Mouse (Mus musculus): ENCODE results near the gene Sorl1. TPM values are rescaled to one million over a fixed set of nuclear protein-coding genes. Genes with fewer than 3 reads are reported as not detected.

Sorl1 gene
- polyA plus RNA-seq, 1 experiment from 2014 or later: 1.0 TPM

GRCm38 (mm10) chr9:42076256-42076849, 47.7 kb downstream of the Sorl1 start:
- no peaks in the 10 kb centered on the region; the same call in 1 of the 2 replicates for H3K9me3 ChIP-seq (replicated peaks; ENCODE audit: control insufficient read depth, low read length)
- no peak overlapping the region for H3K4me2 ChIP-seq (ENCODE audit: low read depth, low read length)
- no peaks in the 10 kb centered on the region for H3K27me3 ChIP-seq (ENCODE audit: control insufficient read depth, insufficient read depth, low read depth, low read length)
- no peak for ATAC-seq (ENCODE audit: low read depth)
- H3K36me3 ChIP-seq (ENCODE audit: control insufficient read depth, insufficient read depth): no peaks in the 10 kb centered on the region
- no peak overlapping the region for H3K27ac ChIP-seq (ENCODE audit: low read length)
- WGBS (ENCODE audit: insufficient replicate concordance): 62% methylated on average over 10 of the region's 10 CpGs
- H3K4me3 ChIP-seq (ENCODE audit: low read depth, low read length): no peak overlapping the region
- no peaks in the 10 kb centered on the region for H3K4me1 ChIP-seq (ENCODE audit: control insufficient read depth, low read depth, low read length)
- H3K9ac ChIP-seq (ENCODE audit: low read depth, low read length): no peak overlapping the region

DNA sequence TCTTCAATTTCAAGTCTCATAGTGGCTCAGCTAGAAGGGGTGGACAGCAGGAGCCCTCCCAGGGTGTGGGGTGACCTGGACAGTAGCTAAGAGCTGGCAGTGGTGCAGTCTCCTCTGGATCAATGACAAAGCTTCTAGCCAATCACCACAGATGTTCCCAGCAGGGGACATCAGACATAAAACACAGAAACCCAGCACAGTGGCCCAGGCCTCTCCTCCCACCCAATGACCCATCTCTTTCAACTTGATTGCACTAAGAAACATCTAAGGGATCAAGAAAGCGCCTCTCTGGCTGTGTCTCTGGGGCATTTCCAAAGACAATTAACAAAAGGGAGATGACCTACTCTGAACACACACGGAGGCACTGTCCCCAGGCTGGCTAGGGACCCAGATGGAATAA, 48.9 kb downstream of the Sorl1 start:
- Histone ChIP-seq H3K4me1 (ENCODE audit: control insufficient read depth, low read depth, low read length) (no peaks in the 10 kb centered on the region), H3K27me3 (ENCODE audit: control insufficient read depth, insufficient read depth, low read depth, low read length) (no peaks in the 10 kb centered on the region), H3K9ac (ENCODE audit: low read depth, low read length) (no peak overlapping the region), H3K36me3 (ENCODE audit: control insufficient read depth, insufficient read depth) (no peaks in the 10 kb centered on the region), H3K9me3 (replicated peaks; ENCODE audit: control insufficient read depth, low read length) (no peaks in the 10 kb centered on the region; the same call in 1 of the 2 replicates), H3K27ac (ENCODE audit: low read length) (no peak overlapping the region), H3K4me3 (ENCODE audit: low read depth, low read length) (no peak overlapping the region), H3K4me2 (ENCODE audit: low read depth, low read length) (no peak overlapping the region)
- WGBS (ENCODE audit: insufficient replicate concordance): 45% methylated on average over 2 of the region's 2 CpGs
- ATAC-seq (ENCODE audit: low read depth): no peak

- no peaks in the 10 kb centered on the region for H3K36me3 ChIP-seq (ENCODE audit: control insufficient read depth, insufficient read depth)
- H3K4me2 ChIP-seq (ENCODE audit: low read depth, low read length): no peak overlapping the region
- H3K27ac ChIP-seq (ENCODE audit: low read length): no peak overlapping the region
- 54% methylated on average over 4 of the region's 4 CpGs for WGBS (ENCODE audit: insufficient replicate concordance)
- no peaks in the 10 kb centered on the region for H3K27me3 ChIP-seq (ENCODE audit: control insufficient read depth, insufficient read depth, low read depth, low read length)
- H3K4me1 ChIP-seq (ENCODE audit: control insufficient read depth, low read depth, low read length): no peaks in the 10 kb centered on the region
- no peaks in the 10 kb centered on the region for H3K9me3 ChIP-seq (replicated peaks; ENCODE audit: control insufficient read depth, low read length)
- no peak overlapping the region for H3K4me3 ChIP-seq (ENCODE audit: low read depth, low read length)
- no peak for ATAC-seq (ENCODE audit: low read depth)
- no peak overlapping the region for H3K9ac ChIP-seq (ENCODE audit: low read depth, low read length)
Observed at GRCm38 (mm10) chr9:42072010-42072409, 52.1 kb downstream of the Sorl1 start.

- H3K4me1 ChIP-seq (ENCODE audit: control insufficient read depth, low read depth, low read length): no peaks in the 10 kb centered on the region
- H3K9ac ChIP-seq (ENCODE audit: low read depth, low read length): no peak overlapping the region
- no peak for ATAC-seq (ENCODE audit: low read depth)
- no peaks in the 10 kb centered on the region for H3K36me3 ChIP-seq (ENCODE audit: control insufficient read depth, insufficient read depth)
- H3K9me3 ChIP-seq (replicated peaks; ENCODE audit: control insufficient read depth, low read length): no peaks in the 10 kb centered on the region
- H3K27me3 ChIP-seq (ENCODE audit: control insufficient read depth, insufficient read depth, low read depth, low read length): no peaks in the 10 kb centered on the region
- no peak overlapping the region for H3K4me2 ChIP-seq (ENCODE audit: low read depth, low read length)
- no peak overlapping the region for H3K27ac ChIP-seq (ENCODE audit: low read length)
- 67% methylated on average over 6 of the region's 6 CpGs for WGBS (ENCODE audit: insufficient replicate concordance)
- no peak overlapping the region for H3K4me3 ChIP-seq (ENCODE audit: low read depth, low read length)
Observed at GRCm38 (mm10) chr9:42070856-42071255, 53.2 kb downstream of the Sorl1 start.

- no peak overlapping the region for H3K9ac ChIP-seq (ENCODE audit: low read depth, low read length)
- no peaks in the 10 kb centered on the region for H3K9me3 ChIP-seq (replicated peaks; ENCODE audit: control insufficient read depth, low read length)
- ATAC-seq (ENCODE audit: low read depth): no peak
- no peak overlapping the region for H3K4me3 ChIP-seq (ENCODE audit: low read depth, low read length)
- H3K36me3 ChIP-seq (ENCODE audit: control insufficient read depth, insufficient read depth): no peaks in the 10 kb centered on the region
- no peak overlapping the region for H3K4me2 ChIP-seq (ENCODE audit: low read depth, low read length)
- no peaks in the 10 kb centered on the region for H3K27me3 ChIP-seq (ENCODE audit: control insufficient read depth, insufficient read depth, low read depth, low read length)
- H3K4me1 ChIP-seq (ENCODE audit: control insufficient read depth, low read depth, low read length): no peaks in the 10 kb centered on the region
- no peak overlapping the region for H3K27ac ChIP-seq (ENCODE audit: low read length)
- WGBS (ENCODE audit: insufficient replicate concordance): 71% methylated on average over 5 of the region's 5 CpGs
Observed at GRCm38 (mm10) chr9:42069471-42069870, 54.6 kb downstream of the Sorl1 start.

- H3K36me3 ChIP-seq (ENCODE audit: control insufficient read depth, insufficient read depth): no peaks in the 10 kb centered on the region
- WGBS (ENCODE audit: insufficient replicate concordance): 66% methylated on average over 9 of the region's 9 CpGs
- no peak overlapping the region for H3K4me3 ChIP-seq (ENCODE audit: low read depth, low read length)
- H3K9me3 ChIP-seq (replicated peaks; ENCODE audit: control insufficient read depth, low read length): no peaks in the 10 kb centered on the region
- no peaks in the 10 kb centered on the region for H3K27me3 ChIP-seq (ENCODE audit: control insufficient read depth, insufficient read depth, low read depth, low read length)
- no peaks in the 10 kb centered on the region for H3K4me1 ChIP-seq (ENCODE audit: control insufficient read depth, low read depth, low read length)
- H3K9ac ChIP-seq (ENCODE audit: low read depth, low read length): no peak overlapping the region
- H3K4me2 ChIP-seq (ENCODE audit: low read depth, low read length): no peak overlapping the region
- no peak overlapping the region for H3K27ac ChIP-seq (ENCODE audit: low read length)
- ATAC-seq (ENCODE audit: low read depth): no peak
Observed at GRCm38 (mm10) chr9:42067950-42068349, 56.1 kb downstream of the Sorl1 start.

- Histone ChIP-seq H3K4me3 (ENCODE audit: low read depth, low read length) (no peak overlapping the region), H3K4me1 (ENCODE audit: control insufficient read depth, low read depth, low read length) (no peaks in the 10 kb centered on the region), H3K9me3 (replicated peaks; ENCODE audit: control insufficient read depth, low read length) (no peaks in the 10 kb centered on the region), H3K36me3 (ENCODE audit: control insufficient read depth, insufficient read depth) (no peaks in the 10 kb centered on the region), H3K9ac (ENCODE audit: low read depth, low read length) (no peak overlapping the region), H3K27ac (ENCODE audit: low read length) (no peak overlapping the region), H3K4me2 (ENCODE audit: low read depth, low read length) (no peak overlapping the region), H3K27me3 (ENCODE audit: control insufficient read depth, insufficient read depth, low read depth, low read length) (no peaks in the 10 kb centered on the region)
- no peak for ATAC-seq (ENCODE audit: low read depth)
- 54% methylated on average over 1 of the region's 1 CpGs for WGBS (ENCODE audit: insufficient replicate concordance)
Observed at GRCm38 (mm10) chr9:42065756-42066155, 58.3 kb downstream of the Sorl1 start.

DNA sequence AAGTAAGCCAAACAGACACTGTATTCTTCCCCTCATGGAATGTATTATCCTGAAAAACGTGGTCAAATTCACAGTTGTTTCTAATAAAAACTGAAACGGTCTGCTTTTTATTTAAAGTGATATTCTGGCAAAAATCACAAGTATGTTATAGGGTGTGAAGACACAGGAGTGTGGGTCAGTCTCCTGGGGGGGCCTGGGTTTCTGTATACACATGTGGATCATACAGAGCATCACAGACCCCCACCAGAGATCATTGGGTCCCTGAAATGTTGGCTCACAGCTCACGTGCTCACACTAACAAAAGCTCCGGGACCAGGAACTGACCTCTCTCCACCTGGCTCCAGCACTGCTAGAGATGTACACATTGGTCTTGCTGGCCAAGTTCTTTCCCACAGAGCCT, 60.7 kb downstream of the Sorl1 start:
- Histone ChIP-seq H3K4me3 (ENCODE audit: low read depth, low read length) (no peak overlapping the region), H3K4me2 (ENCODE audit: low read depth, low read length) (no peak overlapping the region), H3K9ac (ENCODE audit: low read depth, low read length) (no peak overlapping the region), H3K27ac (ENCODE audit: low read length) (no peak overlapping the region), H3K27me3 (ENCODE audit: control insufficient read depth, insufficient read depth, low read depth, low read length) (no peaks in the 10 kb centered on the region), H3K36me3 (ENCODE audit: control insufficient read depth, insufficient read depth) (no peaks in the 10 kb centered on the region), H3K9me3 (replicated peaks; ENCODE audit: control insufficient read depth, low read length) (no peaks in the 10 kb centered on the region), H3K4me1 (ENCODE audit: control insufficient read depth, low read depth, low read length) (no peaks in the 10 kb centered on the region)
- ATAC-seq (ENCODE audit: low read depth): no peak
- 63% methylated on average over 4 of the region's 4 CpGs for WGBS (ENCODE audit: insufficient replicate concordance)

DNA sequence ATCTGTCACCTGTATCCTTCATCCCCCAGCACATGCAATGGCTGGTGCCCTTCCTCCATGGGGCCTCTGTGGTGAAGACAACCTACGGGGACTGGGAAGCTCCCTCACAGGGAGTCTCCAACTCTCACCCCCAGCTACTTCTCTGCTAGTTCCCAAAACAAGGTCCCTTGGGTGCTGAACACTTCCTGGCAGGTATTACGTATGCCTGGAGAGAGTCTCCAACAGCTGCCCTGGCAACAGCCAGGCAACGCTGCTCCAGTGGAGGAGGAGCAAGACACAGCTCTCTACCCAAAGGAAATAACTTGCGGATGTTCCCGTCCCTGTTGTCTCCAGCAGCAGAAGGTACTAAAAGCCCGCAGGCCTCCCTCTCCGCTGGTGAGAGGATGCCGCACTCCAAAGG, 61.8 kb downstream of the Sorl1 start:
- Histone ChIP-seq H3K4me1 (ENCODE audit: control insufficient read depth, low read depth, low read length) (no peaks in the 10 kb centered on the region), H3K9ac (ENCODE audit: low read depth, low read length) (no peak overlapping the region), H3K4me2 (ENCODE audit: low read depth, low read length) (no peak overlapping the region), H3K4me3 (ENCODE audit: low read depth, low read length) (no peak overlapping the region), H3K36me3 (ENCODE audit: control insufficient read depth, insufficient read depth) (no peaks in the 10 kb centered on the region), H3K9me3 (replicated peaks; ENCODE audit: control insufficient read depth, low read length) (no peaks in the 10 kb centered on the region), H3K27ac (ENCODE audit: low read length) (no peak overlapping the region), H3K27me3 (ENCODE audit: control insufficient read depth, insufficient read depth, low read depth, low read length) (no peaks in the 10 kb centered on the region)
- no peak for ATAC-seq (ENCODE audit: low read depth)
- 62% methylated on average over 8 of the region's 8 CpGs for WGBS (ENCODE audit: insufficient replicate concordance)

Measured in liver, embryonic 16.5 days (tissue).